Mouse (Mus musculus): ENCODE data around the gene Klhl29.

DNA sequence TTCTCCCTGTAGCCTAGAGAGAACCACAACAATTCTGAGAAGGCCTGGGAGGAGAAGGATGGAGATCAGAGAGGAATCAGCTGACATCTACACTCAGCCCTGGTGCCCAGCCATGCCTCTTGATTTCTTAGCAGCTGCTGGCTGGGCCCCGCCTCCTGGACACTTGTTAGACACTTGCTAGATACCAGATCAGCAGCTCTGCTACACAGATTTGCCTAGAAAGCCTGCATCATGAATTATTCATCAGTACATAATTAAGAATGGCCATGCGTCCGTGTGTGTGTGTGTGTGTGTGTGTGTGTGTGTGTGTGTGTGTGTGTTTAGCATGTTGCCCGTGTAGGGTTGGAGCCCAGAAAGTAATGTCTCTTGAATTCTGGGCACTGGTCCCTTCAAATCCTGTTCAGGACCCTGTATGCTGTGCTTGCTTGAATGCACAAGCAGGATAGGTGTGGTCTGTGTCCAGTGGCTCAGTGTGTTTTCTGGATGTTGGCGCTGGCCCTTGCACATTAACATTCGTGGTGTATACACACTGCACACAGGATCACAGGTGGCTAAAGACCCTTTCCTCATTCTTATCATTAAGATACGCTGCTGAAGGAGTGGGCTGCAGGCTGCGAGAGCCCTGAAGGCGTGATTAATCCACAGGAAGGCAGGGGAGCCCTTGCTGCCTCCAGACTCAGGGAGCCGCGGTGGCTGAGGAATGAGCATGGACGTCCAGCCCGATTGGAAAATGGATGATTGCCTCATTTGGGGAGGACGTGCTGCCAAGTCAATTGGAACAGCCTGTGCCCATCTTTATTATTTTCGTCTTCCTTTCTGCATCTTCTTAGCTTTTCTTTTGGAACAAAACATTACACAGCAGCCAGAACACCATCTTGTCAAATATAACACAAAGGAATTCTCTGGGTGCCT lies 159.4 kb downstream of the Klhl29 start:
- TF ChIP-seq CTCF (conservative IDR thresholded peaks at IDR 0.05; ENCODE audit: low read length): no peak
- no peak for TF ChIP-seq NANOG (IDR thresholded peaks at IDR 0.05; ENCODE audit: borderline replicate concordance, low read length)
- no peak for TF ChIP-seq POU5F1 (IDR thresholded peaks at IDR 0.05; ENCODE audit: borderline replicate concordance, low read length)

All from E14TG2a.4 (cell line).